Mouse (Mus musculus) cerebellum, adult (tissue): ENCODE data around the gene Ctu2.
A peak's percentile ranks its signal among the peaks of the same experiment; 100 is the strongest.

Experiments
- ATAC-seq: cut with Nextera tagmentation; 2 replicates; pipeline ENCODE4 v1.9.2; 2017; ENCODE audit warnings: mild to moderate bottlenecking, moderate library complexity, mixed read lengths; ENCODE audit not compliant: insufficient number of reproducible peaks, low FRiP score, low TSS enrichment

Ctu2 gene

DNA sequence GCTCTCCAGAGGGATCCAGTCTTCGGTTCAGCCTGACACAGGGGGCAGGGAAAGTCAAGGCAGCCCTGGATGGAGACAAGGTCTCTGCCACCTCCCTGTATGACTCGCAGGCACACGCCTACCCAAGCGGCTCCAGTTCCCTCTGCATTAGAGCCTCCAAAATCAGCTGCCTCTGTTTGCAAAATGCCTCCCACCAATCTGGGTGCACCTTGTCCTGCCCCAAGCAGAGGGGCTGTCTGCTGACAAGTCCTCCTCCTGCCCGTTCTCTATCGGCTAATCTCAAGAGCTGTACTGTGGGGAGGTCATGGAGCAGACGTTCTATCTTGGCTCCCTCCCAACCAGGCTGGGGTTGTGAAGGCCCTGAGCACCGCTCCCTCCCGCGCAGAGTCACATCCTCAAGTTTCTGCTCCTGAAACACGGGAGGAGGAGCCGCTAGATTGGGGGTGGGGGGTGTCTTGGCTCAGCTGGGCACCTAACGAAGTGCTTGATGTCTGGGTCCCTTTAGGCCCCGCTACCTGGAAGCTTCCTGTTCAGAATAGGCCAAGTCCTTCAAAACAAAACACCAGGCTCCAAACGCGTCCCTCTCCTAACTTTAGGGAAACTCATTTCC lies 887 bp upstream of the Ctu2 start:
- no peak for ATAC-seq

DNA sequence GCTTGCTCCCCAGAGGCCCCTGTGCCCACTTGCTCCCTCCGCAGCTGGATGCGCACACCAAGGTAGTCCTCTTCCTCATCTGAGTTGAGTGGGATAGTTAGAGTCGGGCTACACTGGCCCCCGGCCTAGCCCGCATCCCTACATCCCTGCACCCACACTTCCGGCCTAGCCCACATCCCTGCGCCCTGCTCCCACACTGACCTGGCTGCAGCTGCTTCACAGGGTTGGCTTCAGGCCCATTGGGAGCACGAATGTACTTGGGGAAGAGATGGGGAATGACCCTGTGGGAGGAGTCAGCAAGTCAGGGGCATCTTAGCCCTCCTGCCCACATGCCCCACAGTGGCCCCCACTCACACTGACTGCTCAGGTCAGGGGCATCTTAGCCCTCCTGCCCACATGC lies 6.5 kb downstream of the Ctu2 start:
- no peak for ATAC-seq

DNA sequence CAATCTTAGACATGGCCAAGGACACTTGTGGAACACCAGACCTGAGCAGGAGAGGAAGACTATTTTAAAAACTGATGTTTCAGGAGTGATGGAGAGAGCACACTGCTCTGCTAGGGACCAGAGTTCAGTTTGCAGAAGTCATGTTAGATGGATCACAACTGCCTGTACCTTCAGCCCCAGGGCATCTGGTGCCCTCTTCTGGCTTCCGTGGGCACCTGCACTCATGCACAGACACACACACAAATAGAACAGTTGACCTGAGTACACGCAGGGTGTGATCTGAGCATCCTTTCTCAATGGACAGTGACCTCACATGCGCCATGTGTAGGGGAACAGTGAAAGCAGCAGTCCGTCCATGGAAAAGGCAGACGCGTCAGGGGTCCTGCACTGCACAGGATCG lies 7.9 kb downstream of the Ctu2 start:
- ATAC-seq, result no peak

DNA sequence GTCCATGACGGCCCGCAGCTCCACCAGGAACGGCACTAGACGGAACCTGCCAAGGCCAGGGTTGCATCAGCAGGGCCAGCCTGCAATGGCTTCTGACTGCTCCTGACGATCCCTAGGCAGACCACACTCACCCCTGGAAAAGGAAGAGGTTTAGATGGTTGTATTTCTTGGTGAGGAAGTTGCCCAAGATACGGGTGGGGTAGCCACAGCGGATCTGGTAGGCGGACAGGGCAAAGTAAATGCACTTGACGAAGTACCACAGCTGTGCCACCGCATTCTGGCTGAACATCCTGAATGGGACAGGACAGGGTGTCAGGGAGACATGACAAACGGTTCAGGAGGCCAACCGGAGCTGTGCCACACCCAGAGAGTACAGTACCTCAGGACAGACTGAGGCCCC lies 8.9 kb downstream of the Ctu2 start:
- ATAC-seq, result no peak

DNA sequence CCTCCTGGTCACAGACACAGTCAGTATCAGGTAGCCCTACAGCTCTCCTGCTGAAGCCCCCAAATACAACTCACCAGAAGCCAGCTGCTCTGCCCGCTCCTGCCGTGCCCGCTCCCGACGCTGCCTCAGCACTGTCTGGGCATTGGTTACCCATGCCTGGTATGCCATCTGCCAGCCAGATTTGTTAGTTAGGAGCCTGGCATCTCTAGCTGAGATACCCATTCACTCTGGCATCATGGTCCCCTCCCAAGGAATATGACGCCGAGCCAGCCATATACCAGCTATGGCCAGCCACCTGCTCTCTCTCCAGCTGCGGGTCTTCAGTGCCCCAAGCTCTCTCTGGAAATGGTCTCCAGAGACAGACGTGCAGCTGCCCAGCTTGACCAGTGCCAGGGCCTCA lies 12.4 kb downstream of the Ctu2 start:
- ATAC-seq, result no peak

DNA sequence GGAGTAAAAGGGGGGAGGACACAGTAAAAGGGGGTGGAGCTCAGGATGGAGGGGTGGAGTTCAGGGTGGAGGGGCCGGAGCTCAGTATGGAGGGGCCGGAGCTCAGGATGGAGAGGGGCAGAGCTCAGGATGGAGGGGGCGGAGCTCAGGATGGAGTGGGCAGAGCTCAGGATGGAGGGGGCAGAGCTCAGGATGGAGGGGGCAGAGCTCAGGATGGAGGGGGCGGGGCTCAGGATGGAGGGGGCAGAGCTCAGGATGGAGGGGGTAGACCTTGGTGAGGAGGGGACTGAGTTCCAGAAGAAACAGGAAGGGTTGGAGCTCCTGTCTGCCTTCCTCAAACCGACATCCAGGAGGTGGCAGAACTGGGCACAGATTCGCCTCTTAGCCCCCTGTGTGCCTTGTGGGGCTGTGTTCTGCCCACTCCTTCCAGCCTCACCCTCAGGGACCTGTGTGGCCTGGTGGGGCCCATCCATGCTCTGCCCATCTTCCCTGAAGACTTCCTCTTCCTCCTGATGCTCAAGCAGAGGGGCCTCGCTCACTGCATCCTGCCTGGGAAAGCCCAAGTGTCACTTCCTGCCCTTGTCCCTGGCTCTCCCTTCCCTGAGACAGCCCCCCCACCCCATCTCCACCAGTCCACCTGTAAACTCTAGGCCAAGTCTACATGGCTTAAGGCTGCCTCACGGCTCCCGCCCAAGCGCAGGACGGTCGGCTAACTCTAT lies 21.2 kb downstream of the Ctu2 start:
- no peak for ATAC-seq

DNA sequence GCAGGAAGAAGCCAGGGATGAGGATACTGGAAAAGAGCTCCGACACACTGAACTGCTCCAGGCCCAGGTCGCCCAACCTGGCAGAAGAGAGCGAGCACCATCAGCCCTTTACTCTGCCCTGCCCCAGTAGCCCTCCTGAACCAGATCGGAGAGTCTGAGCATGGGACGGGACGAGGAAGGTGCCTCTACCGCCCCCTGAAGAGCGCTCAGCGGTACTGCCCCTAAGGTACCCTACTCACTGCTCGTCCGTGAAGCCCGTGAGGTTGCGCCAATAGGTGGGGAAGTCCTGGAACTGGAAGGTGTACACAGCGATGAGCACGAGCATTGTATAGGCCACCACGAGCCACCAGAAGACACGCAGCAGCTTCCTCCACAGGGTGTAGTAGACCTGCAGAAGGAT lies 22.0 kb downstream of the Ctu2 start:
- ATAC-seq, result no peak

DNA sequence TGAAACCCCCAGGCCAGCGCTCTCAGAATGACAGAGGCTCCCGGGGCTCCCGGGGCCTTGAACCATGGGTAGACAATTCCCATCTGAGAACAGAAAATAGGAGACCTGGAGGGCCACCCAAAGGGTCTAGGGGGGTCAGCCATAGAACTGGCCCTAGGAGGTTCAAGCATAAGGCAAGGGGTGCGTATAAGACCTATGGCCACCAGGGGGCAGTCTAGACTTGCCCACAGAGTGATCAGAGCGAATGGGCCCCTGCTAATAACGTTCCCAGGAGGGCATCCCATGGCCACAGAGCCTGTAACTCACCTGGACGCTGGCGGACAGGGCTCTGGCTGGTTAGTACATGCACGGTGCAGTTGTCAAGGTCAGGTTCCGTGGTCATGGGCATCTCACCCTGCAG lies 24.9 kb downstream of the Ctu2 start:
- ATAC-seq, result peak; percentile 77; the same call in 1 of the 2 replicates

DNA sequence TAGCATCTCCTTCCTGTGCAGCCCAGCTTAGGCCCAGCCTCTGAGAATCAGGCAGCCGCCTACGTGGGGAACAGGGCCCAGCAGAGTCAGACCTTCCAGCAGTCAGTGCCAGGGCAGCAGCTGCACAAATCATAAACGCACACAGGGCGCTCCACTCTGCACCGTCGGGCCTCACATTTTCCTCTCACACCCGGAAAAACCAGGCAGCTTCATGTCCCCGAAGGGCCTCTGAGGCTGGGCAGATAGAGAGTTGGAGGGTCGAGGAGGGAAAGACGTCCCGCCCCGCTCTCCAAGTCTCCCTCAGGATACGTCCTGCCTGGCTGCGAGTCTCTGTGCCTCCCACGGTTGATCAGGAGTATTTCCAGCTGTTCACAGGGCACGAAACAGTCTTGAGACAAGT lies 35.6 kb downstream of the Ctu2 start:
- ATAC-seq, result no peak

DNA sequence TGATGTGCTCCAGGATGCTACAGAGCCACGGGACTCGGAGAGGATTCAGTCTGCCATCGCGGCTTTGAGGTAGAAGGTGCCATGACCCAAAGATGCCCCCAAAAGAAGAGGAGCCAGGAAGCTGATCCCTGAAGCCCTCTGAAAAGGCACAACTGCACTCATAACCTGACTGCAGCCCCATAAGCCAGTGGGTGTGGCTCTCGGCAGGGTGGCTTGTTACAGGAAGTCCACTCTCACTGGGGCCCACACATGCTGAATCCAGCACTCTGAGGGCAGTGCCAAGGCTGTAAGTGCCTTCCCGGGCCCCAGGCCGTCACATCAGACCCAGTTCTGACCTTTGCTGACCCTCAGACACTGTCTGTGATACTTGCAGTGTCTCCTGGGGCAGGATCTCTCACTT lies 36.4 kb downstream of the Ctu2 start:
- no peak for ATAC-seq

DNA sequence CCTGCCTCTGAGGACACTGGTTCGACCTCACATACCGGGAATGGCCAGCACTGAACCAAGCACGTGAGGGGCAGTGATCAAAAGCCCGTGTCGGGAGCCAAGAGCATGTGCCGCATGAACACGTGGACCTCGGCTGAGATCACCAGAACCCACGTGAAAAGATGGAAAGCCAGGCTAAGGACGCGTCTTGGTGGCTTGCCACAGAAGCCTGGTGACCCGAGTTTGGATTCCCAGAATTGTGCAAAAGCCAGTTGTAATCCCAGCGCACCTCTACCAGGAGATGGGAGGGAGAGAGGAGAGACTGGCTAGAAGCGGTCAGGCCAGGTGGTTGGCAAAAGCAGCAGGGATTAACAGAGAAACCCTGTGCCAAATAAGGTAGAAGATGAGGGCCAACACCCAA lies 39.8 kb downstream of the Ctu2 start:
- no peak for ATAC-seq

DNA sequence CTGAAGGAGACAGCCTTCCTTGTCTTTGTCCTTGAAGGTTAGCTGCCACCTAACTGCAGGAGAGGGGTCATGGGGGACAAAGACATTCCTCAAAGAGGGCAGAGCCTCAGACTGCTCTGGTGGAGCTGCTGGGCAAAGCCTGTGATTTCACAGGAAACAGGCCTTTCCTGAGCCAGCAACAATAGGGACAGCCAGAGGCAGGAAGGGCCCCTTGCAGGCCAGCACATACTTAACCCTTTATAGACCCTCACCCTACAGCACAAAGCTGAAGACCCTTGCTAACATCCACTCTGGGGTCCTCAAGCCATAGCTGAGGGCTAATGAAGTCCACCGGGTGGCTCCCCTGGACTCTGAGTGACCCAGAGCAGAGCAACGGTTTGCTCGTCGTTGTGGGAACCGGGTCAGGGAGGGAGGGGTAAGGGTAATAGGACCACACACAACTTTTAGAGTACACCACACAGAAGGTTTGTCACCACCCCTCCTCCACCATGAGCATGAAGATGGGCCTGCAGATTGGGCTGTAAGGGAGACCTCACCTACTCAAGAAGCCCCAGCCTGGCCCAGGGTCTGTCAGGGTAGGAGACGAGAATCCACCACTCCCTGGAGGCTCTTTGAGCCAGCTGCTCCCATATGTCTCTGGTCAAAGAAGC lies 41.7 kb downstream of the Ctu2 start:
- ATAC-seq, result no peak

DNA sequence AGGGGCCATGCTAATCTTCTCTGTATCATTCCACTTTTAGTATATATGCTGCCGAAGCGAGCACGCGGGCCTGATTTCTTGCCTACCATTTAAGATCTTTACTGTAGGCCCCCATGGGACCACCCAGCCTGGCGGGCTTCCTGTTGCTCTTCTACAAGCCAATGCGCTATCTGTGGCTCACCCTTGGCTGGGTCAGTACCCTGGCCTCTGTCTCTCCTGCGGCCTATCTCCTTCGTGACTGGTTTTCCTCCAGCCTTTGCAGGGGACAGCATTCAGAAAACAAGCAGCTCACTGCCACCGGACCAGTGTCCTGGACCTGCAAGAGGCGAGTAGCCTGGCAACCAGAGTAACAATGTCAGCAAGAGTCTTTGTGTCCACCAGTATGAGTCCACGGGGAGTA lies 44.7 kb downstream of the Ctu2 start:
- ATAC-seq, result no peak

DNA sequence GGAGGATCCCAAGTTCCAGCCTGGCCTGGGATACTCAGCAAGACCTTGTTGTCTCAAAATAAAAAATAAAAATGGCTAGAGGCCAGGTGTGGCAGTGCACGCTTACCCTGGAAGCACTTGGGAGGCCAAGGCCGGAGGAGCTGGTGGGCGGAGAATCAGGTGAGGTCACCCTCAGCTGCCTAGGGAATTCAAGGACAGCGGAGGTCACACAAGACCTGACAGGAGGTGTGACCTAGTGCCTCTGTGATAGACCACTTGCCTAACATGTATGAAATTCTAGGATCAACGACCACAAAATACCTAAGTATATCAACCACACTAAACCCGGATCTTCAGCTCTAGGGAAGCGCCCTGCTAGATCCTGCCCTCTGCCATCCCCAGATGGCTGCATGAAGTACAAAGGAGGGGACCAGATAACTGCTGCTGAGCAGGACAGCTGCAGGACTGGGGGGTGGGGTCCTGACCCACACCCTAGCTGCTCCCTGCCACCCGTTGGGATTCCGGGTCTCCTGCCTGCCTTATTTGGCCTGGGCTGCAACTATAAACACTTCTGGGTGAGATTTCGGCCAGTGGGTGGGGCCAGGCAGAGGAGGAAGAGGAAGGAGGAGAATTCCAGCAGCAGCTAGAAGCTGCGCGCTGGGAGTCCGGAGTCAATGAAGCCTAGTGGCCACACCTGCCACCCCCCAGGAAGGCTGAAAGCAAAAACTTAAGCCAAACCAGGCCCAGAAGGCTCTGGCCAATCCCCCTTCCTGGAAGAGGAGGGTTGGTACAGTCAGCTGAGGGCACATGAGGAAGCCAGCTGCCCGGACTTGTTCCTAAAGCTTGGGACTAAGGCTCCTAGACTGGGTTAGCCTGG lies 47.1 kb downstream of the Ctu2 start:
- no peak for ATAC-seq

DNA sequence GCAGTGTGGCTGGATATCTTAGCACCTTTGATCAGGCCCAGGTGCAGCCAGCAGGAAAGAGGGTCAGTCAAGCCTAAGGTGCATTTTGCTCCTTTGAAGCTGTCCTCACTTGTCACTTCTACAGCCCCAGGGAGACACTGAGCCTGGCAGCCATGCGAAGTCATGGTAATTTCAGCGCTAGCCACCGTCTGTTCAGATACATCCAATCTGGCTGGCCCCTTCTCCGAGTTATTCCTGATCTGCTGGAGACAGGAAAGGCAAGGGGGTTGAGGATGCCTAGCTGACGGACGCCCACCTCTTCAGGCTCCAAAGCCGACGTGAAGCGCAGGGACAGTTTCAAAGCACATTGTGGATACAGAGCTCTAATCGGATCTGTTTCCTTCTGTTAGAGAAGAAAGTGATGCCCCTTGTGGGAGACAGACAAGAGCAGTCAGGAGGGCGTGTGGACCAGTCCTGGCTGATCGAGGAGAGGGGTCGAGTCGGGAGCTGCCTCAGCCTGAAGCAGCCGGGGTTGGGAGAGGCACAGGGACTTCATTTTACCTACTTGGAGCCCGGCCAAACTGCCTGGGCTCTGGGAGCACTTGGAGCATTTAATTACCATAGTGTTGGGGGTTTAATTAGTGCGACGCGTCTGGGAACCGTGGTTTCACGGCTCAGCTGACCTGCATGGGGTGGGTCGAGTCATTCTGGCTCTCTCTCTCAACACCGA lies 47.9 kb downstream of the Ctu2 start:
- ATAC-seq, result no peak

DNA sequence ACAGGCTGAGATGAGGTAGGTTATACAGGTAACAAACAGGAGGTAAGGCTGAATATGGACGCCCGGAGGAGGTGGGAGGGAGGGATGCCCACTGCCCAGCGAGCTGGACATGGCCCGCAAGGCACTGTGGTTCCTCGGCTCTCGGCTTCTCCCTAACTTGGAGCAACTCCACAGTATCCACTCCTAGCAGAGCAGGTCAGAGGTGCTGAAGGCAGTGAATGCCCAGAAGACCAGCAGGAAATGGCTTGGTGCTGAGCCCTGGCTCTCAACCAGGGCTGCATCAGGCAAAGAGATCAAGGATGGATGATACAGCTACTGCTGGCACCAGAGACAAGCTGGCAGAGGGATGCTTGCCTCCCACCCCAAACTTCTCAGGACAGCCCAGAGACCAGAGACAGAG lies 48.6 kb downstream of the Ctu2 start:
- ATAC-seq, result no peak

DNA sequence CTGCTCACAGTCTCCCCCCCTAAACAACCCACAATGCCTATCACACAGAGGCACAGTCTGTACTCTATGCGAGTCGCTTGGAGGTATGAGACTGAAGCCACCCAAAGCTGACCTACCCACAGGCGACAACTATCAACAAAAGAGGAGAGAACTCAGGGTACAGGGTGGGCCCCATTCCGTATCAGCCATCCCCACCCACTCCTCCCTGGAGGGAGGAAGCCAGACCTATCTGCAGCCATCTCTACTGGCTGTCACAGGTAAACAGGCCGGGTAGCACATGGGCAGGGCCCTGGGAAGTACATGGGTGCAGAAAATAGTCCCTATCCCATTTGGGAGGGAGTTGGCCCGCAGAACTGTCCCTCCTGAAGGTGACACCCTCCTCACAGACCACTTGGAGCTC lies 49.1 kb downstream of the Ctu2 start:
- ATAC-seq, result no peak

DNA sequence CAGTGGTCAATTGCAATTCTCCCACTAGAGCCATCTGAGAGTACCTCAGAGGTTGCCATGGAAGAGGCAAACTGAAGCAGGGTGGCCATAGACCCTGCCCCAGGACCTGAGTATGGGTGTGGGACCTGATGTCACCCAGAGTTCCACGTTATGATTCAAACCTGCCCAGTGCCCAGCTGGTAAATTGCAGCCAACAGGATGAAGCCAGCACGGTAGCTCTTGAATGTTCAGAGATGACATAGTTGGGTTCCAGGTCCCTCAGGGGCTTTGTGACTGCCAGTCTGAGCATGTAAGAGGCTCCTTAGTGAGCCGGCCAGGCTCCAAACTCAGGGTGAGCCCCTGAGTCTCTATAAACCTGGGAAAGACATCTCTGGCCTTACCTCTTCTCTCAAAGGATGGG lies 50.1 kb downstream of the Ctu2 start:
- no peak for ATAC-seq

DNA sequence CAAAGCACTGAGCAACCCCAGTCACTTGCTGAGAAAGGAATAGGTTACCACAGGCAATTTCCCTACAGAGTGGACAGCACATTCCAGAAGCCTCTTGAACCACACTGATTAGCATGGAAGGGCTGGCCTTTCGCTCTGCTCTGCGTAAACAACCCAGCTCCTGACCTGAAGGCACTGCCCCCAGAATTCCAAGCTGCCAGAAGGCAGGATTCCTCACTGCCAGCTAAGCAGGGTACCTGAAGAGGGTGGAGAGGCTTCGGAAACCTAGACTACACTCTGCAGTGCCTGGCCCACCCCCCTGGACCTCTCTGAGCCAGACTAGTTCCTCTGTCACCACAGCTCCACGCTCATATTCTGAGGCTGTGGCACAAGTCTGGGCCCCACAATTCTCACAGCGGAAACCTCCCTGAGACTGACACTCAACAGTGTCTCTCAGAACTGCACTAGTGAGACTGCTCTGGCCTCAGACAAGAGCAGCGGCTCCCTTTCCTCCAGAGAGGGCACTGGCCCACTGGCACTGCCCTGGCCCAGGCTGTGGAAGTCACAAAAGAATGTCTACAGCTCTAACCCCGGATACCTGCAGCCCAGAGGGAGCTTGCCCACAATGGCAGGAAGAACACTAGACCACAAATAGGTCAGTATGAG lies 50.7 kb downstream of the Ctu2 start:
- ATAC-seq, result no peak

DNA sequence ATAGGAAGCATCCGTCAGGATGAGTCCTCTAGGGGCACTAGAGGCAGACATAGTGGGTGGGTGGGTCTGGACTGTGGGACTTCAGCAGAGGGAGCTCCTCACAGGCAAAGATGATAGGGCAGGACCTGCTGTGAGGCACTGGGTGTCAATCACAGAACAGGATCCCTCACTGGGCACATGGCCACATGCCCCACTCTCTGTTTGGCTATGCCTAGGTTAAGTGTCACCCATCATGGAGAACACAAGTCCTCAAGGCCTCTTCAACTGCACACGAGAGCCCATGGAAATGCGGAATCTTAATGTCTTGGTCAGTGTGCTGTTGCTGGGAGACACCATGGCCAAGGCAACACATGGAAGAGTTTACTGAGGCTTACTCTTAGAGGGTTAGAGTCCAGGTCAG lies 52.0 kb downstream of the Ctu2 start:
- no peak for ATAC-seq
